Mouse (Mus musculus) 416B (cell line): ENCODE data around the gene Fam136a.
A peak's percentile ranks its signal among the peaks of the same experiment; 100 is the strongest.

ENCODE experiments used
- DNase-seq: peaks from one replicate; pipeline ENCODE4 v3.0.0; 2011; ENCODE audit warnings: low read depth

Fam136a gene

DNA sequence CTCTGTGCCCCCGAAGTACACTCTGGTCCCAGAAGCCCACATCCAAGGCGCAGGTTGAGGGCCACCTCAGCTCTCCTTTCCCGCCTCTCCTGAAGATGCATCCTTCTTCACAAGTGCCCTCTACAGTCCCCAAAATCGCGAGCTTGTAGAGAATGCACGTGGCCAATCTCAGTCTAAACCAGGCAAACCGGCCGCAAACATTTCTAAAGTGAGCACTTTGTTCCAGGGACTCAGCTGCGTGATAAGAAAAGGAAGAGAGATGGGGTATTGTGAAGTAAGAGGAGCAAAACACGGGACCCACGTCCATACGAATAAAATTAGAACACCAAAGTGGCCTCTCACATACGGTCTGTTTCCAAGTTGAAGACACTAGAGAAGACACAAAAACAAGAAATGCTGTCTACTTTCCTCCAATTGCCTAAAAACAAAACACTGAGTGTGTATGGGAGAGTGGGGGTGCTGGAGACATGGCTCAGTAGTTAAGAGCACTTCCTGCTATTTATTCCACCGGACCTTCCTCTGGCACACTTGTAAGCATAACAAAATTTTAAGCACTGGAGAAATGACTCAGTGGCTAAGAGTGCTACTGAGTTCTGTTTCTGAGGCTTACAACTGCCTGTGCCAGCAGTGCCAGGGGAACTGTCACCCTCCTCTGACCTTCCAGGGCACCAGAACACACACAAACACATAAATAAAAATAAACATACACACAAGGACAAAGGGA lies 32.0 kb downstream of the Fam136a start:
- DNase-seq, result peak; percentile 61

DNA sequence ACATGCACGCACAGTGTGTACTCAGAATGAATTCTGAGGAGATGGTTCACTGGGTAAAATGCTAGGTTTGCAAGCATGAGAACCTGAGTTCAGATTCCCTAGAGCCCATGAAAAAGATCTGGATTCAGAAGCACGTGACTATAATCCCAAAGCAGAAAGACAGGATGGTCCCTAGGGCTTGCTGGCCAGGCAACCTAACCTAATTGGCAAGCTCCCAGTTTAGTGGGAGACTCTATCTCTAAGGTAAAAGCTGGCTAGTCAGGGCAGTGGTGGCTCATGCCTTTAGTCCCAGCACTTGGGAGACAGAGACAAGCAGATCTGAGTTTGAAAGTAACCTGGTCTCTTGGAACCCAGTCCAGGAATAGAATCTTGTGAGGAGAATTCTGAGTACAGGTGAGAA lies 33.5 kb downstream of the Fam136a start:
- DNase-seq, result no peak

DNA sequence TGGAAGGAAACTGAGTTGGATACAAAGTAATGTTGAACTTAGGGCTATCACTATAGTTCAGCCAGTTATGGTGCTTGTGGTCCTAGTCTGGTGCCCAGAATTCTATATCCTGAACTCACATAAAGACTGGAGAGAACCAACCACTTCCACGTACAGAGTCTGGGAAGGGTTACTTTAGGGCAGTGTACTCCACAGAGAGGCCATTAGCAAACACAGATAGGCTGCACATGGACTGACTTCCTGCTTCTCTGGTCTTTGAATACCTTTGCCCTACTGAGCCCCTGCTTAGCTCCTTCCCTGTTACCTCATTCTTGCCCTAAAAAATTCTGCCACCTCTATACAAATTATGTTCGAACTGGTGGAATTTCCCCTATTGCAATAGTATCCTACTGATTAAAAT lies 34.5 kb downstream of the Fam136a start:
- no peak for DNase-seq

DNA sequence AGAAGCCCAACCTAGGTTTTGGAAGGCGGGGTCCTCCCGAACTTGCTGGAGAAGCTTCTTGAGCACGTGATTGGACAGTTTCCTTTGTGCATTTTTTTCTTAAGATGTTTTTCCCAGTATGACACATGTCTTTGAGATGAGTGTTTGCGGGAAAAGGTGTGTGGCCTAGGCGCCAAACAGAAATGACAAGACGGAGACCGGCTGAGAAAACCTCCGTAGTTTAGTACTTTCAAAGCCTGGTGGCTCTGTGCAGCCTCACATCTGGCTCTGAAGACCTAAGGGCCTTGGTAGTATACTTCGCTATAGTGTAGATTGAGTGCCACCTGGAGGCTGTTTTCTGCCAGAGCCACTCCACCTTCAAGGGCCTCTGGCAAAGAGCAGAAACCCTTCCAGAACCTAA lies 35.5 kb downstream of the Fam136a start:
- DNase-seq, result peak; percentile 92

DNA sequence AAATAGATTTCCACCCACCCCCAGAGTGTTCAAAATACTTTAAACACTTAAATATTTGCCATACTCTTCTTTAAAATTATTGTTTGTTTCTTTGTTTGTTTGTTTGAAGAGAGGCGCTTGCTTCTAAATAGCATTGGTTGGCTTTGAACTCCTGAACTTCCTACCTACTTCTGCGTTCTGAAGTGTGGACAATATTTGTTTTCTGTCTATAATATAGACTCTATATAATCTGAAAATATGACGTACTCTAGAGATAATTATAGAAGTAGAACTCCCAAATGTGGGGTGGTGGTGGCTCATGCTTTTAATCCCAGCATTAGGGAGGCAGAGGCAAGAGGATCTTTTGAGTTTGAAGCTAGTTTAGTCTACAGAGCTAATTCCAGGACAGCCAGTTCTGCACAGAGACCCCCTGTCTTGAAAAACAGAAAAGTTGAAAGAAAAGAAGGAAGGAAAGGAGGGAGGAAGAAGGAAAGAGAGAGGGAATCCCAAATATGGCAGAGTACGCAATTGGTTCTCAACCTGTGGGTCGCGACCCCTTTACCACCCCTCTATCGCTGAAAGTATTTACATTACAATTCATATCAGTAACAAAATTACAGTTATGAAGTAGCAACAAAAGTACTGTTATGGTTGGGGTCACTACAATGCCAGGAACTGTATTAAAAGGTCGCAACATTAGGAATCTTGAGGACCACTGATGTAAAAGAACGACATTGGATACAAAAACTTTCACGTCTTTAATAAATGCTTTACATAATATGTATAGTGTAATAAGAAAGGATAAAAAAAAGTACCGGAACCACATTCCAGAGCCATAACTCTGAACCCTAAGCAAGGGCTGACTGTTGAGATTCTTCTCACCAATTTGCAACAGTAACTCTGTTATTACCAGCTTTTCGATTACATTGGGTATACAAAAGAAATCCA lies 37.5 kb downstream of the Fam136a start:
- DNase-seq, result peak; percentile 62

DNA sequence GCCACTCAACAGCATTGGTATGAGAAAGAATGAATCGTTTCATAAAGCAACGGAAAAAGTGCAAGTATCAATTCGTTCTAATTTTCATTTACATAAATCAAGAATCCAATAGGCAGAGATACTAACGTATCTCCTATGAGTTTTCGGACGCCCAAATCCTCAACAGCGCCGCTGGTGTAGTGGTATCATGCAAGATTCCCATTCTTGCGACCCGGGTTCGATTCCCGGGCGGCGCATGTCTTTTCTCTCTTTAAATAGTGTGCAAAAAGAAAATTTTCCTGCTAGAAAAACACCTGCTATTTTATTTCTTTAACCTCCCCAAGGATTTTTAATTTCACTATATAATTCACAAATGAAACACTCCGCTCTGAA lies 38.3 kb downstream of the Fam136a start:
- DNase-seq, result peak; percentile 92

DNA sequence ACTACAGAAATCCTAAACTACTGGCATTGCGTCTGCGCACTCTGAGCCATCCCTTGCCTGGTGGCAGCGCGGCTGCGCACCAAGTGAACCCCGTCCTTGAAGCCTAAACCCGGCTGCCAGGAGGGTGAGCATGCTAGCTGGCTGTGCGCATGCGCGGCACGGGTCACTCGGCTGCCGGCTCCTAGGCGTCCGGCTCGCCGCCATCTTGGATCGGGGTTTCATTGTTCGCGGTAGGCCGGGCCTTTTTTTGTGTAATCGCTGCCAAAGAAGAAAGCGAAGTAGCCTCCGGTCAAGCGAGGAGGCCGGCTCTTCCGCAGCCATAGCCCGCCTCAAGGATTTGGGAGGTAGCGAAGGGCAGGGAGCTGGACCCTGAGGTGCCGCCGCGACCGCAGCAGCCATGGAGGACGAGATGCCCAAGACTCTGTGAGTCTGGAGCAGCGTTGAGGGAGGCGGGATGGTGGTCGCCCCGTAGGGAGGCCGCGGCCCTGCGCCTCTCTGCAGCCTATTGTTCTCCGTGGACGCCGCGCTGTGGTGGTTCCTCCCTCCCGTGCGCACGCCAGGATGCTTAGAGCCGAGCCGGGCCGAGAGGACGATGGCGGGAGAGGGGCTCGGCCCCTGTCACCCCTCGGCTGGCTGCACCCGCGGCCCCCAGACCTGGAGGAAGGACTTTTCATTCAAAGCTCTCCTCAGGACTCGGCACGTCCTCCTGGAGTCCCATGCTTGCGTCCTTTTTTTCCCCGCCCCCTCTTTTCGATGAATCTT lies 38.8 kb downstream of the Fam136a start, which contains the start of gene Tia1:
Gene Tia1, plus strand, starts transcription at position 120 of the 762 bp plus-strand sequence.
- peak; percentile 98 for DNase-seq

DNA sequence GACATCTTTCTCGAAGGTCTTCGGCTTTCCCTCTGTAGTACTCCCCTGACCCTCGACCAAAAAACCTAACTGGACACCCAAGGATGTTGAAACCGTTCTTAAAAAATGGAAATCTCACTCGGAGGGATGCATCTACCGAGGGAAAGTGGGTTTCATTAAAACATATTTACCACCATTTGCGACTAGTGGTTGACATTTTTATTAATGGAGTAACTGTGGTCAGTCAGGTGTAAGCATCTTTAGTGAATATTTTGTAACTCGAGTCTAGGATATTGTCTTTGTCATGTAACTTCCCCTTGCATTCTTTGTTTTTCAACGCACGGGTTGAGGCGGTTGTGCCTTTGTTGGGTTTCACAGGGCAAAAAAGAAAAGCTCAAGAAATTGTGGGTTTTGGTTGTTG lies 39.5 kb downstream of the Fam136a start:
- peak; percentile 71 for DNase-seq

DNA sequence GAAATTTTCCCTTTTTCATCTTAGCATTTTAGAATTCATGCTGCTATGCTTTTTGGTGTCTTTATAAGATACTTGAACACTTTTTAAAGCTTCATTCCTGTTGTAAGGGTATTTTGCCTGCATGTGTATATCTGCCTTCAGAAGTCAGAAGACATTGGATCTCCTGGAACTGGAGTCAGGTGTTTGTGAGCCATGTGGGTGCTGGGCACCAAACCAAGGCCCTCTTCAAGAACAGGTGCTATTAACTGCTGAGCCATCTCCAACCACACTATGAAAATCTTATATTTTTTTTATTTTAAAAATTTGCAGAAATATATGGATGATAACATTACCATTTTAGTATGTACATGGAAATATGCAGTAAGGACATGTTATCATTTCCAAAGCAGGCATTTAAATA lies 40.9 kb downstream of the Fam136a start:
- DNase-seq, result no peak

DNA sequence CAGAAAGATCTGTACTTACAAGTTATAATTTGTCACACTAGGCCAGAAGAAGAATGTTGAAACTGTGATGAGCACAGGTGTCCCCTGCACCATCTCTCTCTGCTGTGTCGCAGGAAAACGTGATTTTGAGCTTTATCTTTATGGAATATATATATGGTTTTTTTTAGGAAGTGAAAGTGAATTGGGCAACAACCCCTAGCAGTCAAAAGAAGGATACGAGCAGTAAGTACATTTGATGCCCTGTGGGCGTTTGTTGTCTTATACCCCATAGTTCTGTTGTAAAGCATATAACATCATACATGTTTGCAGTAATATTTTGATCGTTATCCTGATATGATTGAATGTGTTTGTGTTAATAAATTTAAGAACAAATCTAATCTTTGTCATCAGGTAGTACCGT lies 53.3 kb downstream of the Fam136a start:
- DNase-seq, result no peak

DNA sequence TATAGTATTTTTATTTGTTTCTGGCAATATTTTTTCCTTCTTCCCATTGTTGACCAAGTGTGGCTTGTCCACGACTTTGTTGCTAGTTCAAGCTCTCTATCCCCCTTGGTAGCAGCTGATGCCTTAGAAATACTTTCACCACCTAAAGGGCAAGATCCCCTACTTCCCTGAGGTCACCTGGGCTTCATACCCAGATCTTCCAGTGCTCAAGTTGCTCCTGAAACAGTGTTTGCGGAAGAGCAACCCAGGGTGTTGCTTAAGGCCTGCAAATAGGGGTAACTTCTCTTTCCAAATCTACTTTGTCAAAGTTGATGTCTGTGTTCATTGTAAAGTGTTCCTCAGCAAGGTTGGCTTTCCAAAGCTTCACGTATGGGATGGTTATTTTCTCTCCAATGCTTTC lies 53.8 kb downstream of the Fam136a start:
- DNase-seq, result no peak
